Mouse (Mus musculus) MEL-GATA-1-ER (cell line): ENCODE measurements at regions not wholly inside any gene's neighbourhood (a gene's known extent, or its start where the extent isn't known, plus 50 kb on each side); places are given as distances from the start of the nearest gene placed in this dataset.

Experiments
- DNase-seq: peaks from one replicate; pipeline ENCODE4 v3.0.0-alpha.2; 2012; ENCODE audit warnings: low read depth; ENCODE audit errors: extremely low read depth

GRCm38 (mm10) chr12:13048168-13048727 is 106.5 kb upstream of the Mycn start:
- no peak for DNase-seq

- DNase-seq: no peak
Measured at GRCm38 (mm10) chr12:13042934-13043333, 101.2 kb upstream of the Mycn start.

- no peak for DNase-seq
Measured at GRCm38 (mm10) chr12:13035108-13035741, 93.5 kb upstream of the Mycn start.

GRCm38 (mm10) chr12:13030333-13030732 is 88.6 kb upstream of the Mycn start:
- no peak for DNase-seq

GRCm38 (mm10) chr12:13028086-13028485 is 86.4 kb upstream of the Mycn start:
- no peak for DNase-seq

- DNase-seq: no peak
Measured at GRCm38 (mm10) chr12:13026041-13026580, 84.4 kb upstream of the Mycn start.

GRCm38 (mm10) chr12:13024215-13024841 is 82.6 kb upstream of the Mycn start:
- no peak for DNase-seq

- DNase-seq: no peak
Measured at GRCm38 (mm10) chr12:13011023-13011761, 69.5 kb upstream of the Mycn start.

- no peak for DNase-seq
Measured at GRCm38 (mm10) chr12:13010405-13010804, 68.7 kb upstream of the Mycn start.

GRCm38 (mm10) chr12:13009470-13009869 is 67.8 kb upstream of the Mycn start:
- DNase-seq: no peak

GRCm38 (mm10) chr12:13002703-13003102 is 61.0 kb upstream of the Mycn start:
- no peak for DNase-seq

- no peak for DNase-seq
Measured at GRCm38 (mm10) chr12:13002069-13002590, 60.4 kb upstream of the Mycn start.

- DNase-seq: no peak
Measured at GRCm38 (mm10) chr12:12995974-12996361, 54.3 kb upstream of the Mycn start.

GRCm38 (mm10) chr12:12995061-12995973 is 53.6 kb upstream of the Mycn start:
- DNase-seq: no peak

- DNase-seq: no peak
Measured at GRCm38 (mm10) chr12:12993894-12994714, 52.4 kb upstream of the Mycn start.
